Mouse (Mus musculus): ENCODE measurements at regions not wholly inside any gene's neighbourhood (a gene's known extent, or its start where the extent isn't known, plus 50 kb on each side); places are given as distances from the start of the nearest gene placed in this dataset.

- no peak for TF ChIP-seq CTCF (IDR thresholded peaks at IDR 0.05; ENCODE audit: low read depth)
- TF ChIP-seq EP300 (optimal IDR thresholded peaks at IDR 0.05): no peak
These were observed 130.1 kb upstream of the Map3k7 start for GRCm38 (mm10) chr4:31833828-31834227.
